Mouse (Mus musculus) intestine, embryonic 14.5 days (tissue): ENCODE results near the gene Yipf6. TPM values are rescaled to one million over a fixed set of nuclear protein-coding genes. Genes with fewer than 3 reads are reported as not detected.

Source experiments
- ATAC-seq: fragments of 200-750 bp; cut with Nextera tagmentation; replicated peaks from 2 replicates; pipeline ENCODE4 v1.8.0; 2017; ENCODE audit warnings: low read depth, moderate number of reproducible peaks, moderate TSS enrichment, moderate library complexity; ENCODE audit not compliant: low FRiP score, low TSS enrichment
- DNase-seq: peaks from one replicate; pipeline ENCODE4 v3.0.0-alpha.2; 2018; ENCODE audit warnings: low spot score
- H3K27ac ChIP-seq: fragments of 300-500 bp; sonication (generic); 2 replicates; pipeline ENCODE4 v1.5.1; 2014; ENCODE audit warnings: low read depth, mild to moderate bottlenecking, control low read depth
- H3K27me3 ChIP-seq: fragments of 300-500 bp; sonication (generic); replicated peaks from 2 replicates; pipeline ENCODE4 v1.6.1; 2014; ENCODE audit warnings: low read length, control low read depth; ENCODE audit not compliant: control insufficient read depth, insufficient read depth
- H3K36me3 ChIP-seq: fragments of 300-500 bp; sonication (generic); 2 replicates; pipeline ENCODE4 v1.6.1; 2014; ENCODE audit warnings: low read length, control low read depth; ENCODE audit not compliant: control insufficient read depth, insufficient read depth
- H3K4me1 ChIP-seq: fragments of 300-500 bp; sonication (generic); replicated peaks from 2 replicates; pipeline ENCODE4 v1.6.1; 2014; ENCODE audit warnings: low read length, control low read depth, mixed read lengths; ENCODE audit not compliant: control insufficient read depth, insufficient read depth
- H3K4me2 ChIP-seq: fragments of 300-500 bp; sonication (generic); 2 replicates; pipeline ENCODE4 v1.6.1; 2014; ENCODE audit warnings: low read length
- H3K4me3 ChIP-seq: fragments of 300-500 bp; sonication (generic); 2 replicates; pipeline ENCODE4 v1.5.1; 2014; ENCODE audit warnings: low read depth, low read length, control low read depth, mixed read lengths
- H3K9ac ChIP-seq: fragments of 300-500 bp; sonication (generic); 2 replicates; pipeline ENCODE4 v1.6.1; 2014; ENCODE audit warnings: mild to moderate bottlenecking, low read length
- H3K9me3 ChIP-seq: fragments of 300-500 bp; sonication (generic); 2 replicates; pipeline ENCODE4 v1.6.1; 2016; ENCODE audit warnings: low read length, control low read depth; ENCODE audit not compliant: control insufficient read depth
- WGBS: fragments of 180-500 bp; shearing (Covaris S2); extraction: QIAGEN DNeasy Blood & Tissue Kit; methylation state at CpG from one replicate; pipeline ENCODE4 v1.1.7; 2014; 5-methylcytosine and 5-hydroxymethylcytosine counted together
- polyA plus RNA-seq: library from polyadenylated mRNA; unstranded; fragments of >200 nt; fragmentation: Nextera tagmentation; extraction: Ambion mirVana; gene quantifications from 2 replicates; pipeline ENCODE4 v1.2.1, GENCODE M21; 2014

Gene Yipf6
- 22.4 and 24.7 TPM in 2 replicates for polyA plus RNA-seq

- Histone ChIP-seq H3K27me3 (no peaks in the 10 kb centered on the region), H3K27ac (peak within 1 kb of the TSS; percentile 91), H3K4me3 (peak within 1 kb of the TSS; percentile 63), H3K9me3 (no peaks in the 10 kb centered on the region), H3K36me3 (peaks cover 5% of the 10 kb centered on the region; the same call in 1 of the 2 replicates), H3K4me2 (peak within 1 kb of the TSS; percentile 57), H3K9ac (peak within 1 kb of the TSS; percentile 61), H3K4me1 (peaks cover 5% of the 10 kb centered on the region; the same call in 1 of the 2 replicates)
- no peak for DNase-seq
- 75% methylated on average over 3 of the region's 3 CpGs for WGBS
- ATAC-seq: no peak
Measured at GRCm38 (mm10) chrX:98936101-98936500, at the start of gene Yipf6. Gene Yipf6 (plus strand): TSS chrX:98936316.

- Histone ChIP-seq H3K4me3 (peak overlapping the region; percentile 48), H3K27ac (peak overlapping the region; percentile 70; the same call in 1 of the 2 replicates), H3K9ac (peak overlapping the region; percentile 53), H3K36me3 (no peaks in the 10 kb centered on the region), H3K9me3 (no peaks in the 10 kb centered on the region), H3K27me3 (peaks cover 4% of the 10 kb centered on the region; the same call in 1 of the 2 replicates), H3K4me2 (peak overlapping the region; percentile 52), H3K4me1 (no peaks in the 10 kb centered on the region)
- WGBS: 10% methylated on average over 14 of the region's 14 CpGs
- no peak for DNase-seq
- peak; percentile 51 for ATAC-seq
Measured at GRCm38 (mm10) chrX:98890072-98890405, 46.1 kb upstream of the Yipf6 start.

GRCm38 (mm10) chrX:98890406-98891116 lies 45.6 kb upstream of the Yipf6 start, which contains the start of gene Ophn1:
Gene Ophn1 (minus strand): TSS chrX:98891025.
- peaks cover 4% of the 10 kb centered on the region; the same call in 1 of the 2 replicates for H3K27me3 ChIP-seq
- H3K4me2 ChIP-seq: peak within 1 kb of the TSS; percentile 52
- H3K9ac ChIP-seq: peak within 1 kb of the TSS; percentile 53
- H3K36me3 ChIP-seq: no peaks in the 10 kb centered on the region
- ATAC-seq (peak; percentile 88), DNase-seq (peak; percentile 79)
- H3K27ac ChIP-seq: peak within 1 kb of the TSS; percentile 70
- H3K4me1 ChIP-seq: no peaks in the 10 kb centered on the region
- peak within 1 kb of the TSS; percentile 48 for H3K4me3 ChIP-seq
- WGBS: 8% methylated on average over 48 of the region's 48 CpGs
- H3K9me3 ChIP-seq: no peaks in the 10 kb centered on the region

- WGBS: 79% methylated on average over 3 of the region's 3 CpGs
- DNase-seq: no peak
- no peak overlapping the region for H3K27ac ChIP-seq
Measured at GRCm38 (mm10) chrX:98898307-98898706, 37.8 kb upstream of the Yipf6 start.

GRCm38 (mm10) chrX:98904226-98904625 lies 31.9 kb upstream of the Yipf6 start:
- no peaks in the 10 kb centered on the region for H3K27me3 ChIP-seq
- H3K27ac ChIP-seq: no peak overlapping the region
- no peaks in the 10 kb centered on the region for H3K36me3 ChIP-seq
- no peaks in the 10 kb centered on the region for H3K4me1 ChIP-seq
- H3K4me2 ChIP-seq: no peak overlapping the region
- WGBS: 85% methylated on average over 6 of the region's 6 CpGs
- no peak overlapping the region for H3K4me3 ChIP-seq
- no peaks in the 10 kb centered on the region for H3K9me3 ChIP-seq
- H3K9ac ChIP-seq: no peak overlapping the region
- ATAC-seq (no peak), DNase-seq (no peak)

More at GRCm38 (mm10) chrX:98898307-98898706, 37.8 kb upstream of the Yipf6 start:
- H3K4me1 ChIP-seq: no peaks in the 10 kb centered on the region
- no peak for ATAC-seq
- H3K36me3 ChIP-seq: no peaks in the 10 kb centered on the region
- H3K9ac ChIP-seq: no peak overlapping the region
- H3K9me3 ChIP-seq: no peaks in the 10 kb centered on the region
- no peak overlapping the region for H3K4me3 ChIP-seq
- H3K4me2 ChIP-seq: no peak overlapping the region
- H3K27me3 ChIP-seq: no peaks in the 10 kb centered on the region

- H3K9me3 ChIP-seq: no peaks in the 10 kb centered on the region
- no peaks in the 10 kb centered on the region for H3K36me3 ChIP-seq
- no peaks in the 10 kb centered on the region for H3K27me3 ChIP-seq
- no peak overlapping the region for H3K27ac ChIP-seq
- H3K4me2 ChIP-seq: no peak overlapping the region
- H3K9ac ChIP-seq: no peak overlapping the region
- no peaks in the 10 kb centered on the region for H3K4me1 ChIP-seq
- H3K4me3 ChIP-seq: no peak overlapping the region
- no peak for ATAC-seq
- no peak for DNase-seq
- 71% methylated on average over 1 of the region's 1 CpGs for WGBS
Measured at GRCm38 (mm10) chrX:98908910-98909309, 27.2 kb upstream of the Yipf6 start.

- Histone ChIP-seq H3K27me3 (0 out of 2 replicates have a peak, but pooled peaks cover 3% of the 10 kb centered on the region), H3K27ac (no peak overlapping the region), H3K9ac (no peak overlapping the region), H3K9me3 (no peaks in the 10 kb centered on the region), H3K36me3 (no peaks in the 10 kb centered on the region), H3K4me1 (no peaks in the 10 kb centered on the region), H3K4me2 (no peak overlapping the region), H3K4me3 (no peak overlapping the region)
- peak; percentile 50 for DNase-seq
- no peak for ATAC-seq
- 14% methylated on average over 6 of the region's 6 CpGs for WGBS
Measured at GRCm38 (mm10) chrX:98919423-98919822, 16.7 kb upstream of the Yipf6 start.

- peak; percentile 89 for ATAC-seq
Measured at GRCm38 (mm10) chrX:98936707-98937554, 815 bp downstream of the Yipf6 start.

More at GRCm38 (mm10) chrX:98936707-98937554, 815 bp downstream of the Yipf6 start:
- Histone ChIP-seq H3K4me1 (peaks cover 5% of the 10 kb centered on the region; the same call in 1 of the 2 replicates), H3K9ac (peak overlapping the region; percentile 61), H3K27me3 (no peaks in the 10 kb centered on the region), H3K4me3 (peak overlapping the region; percentile 63), H3K27ac (peak overlapping the region; percentile 91), H3K4me2 (peak overlapping the region; percentile 57), H3K36me3 (peaks cover 6% of the 10 kb centered on the region; the same call in 1 of the 2 replicates), H3K9me3 (no peaks in the 10 kb centered on the region)
- peak; percentile 96 for DNase-seq
- WGBS: 12% methylated on average over 66 of the region's 66 CpGs
